Mouse (Mus musculus) brown adipose tissue, adult 24 weeks (tissue): ENCODE results near the gene Ptgfrn. TPM values are rescaled to one million over a fixed set of nuclear protein-coding genes. Genes with fewer than 3 reads are reported as not detected.

Source experiments
- H3K27ac ChIP-seq: fragments of 200-500 bp; replicated peaks from 2 replicates; pipeline ENCODE4 v1.5.1; 2012; ENCODE audit warnings: low read depth, mild to moderate bottlenecking, low read length
- H3K4me1 ChIP-seq: fragments of 200-500 bp; 2 replicates; pipeline ENCODE4 v1.6.1; 2012; ENCODE audit warnings: low read length, mixed read lengths; ENCODE audit not compliant: control insufficient read depth, insufficient read depth, insufficient read length
- H3K4me3 ChIP-seq: fragments of 200-500 bp; 2 replicates; pipeline ENCODE4 v1.5.1; 2012; ENCODE audit warnings: low read depth, mild to moderate bottlenecking, low read length, moderate library complexity; ENCODE audit not compliant: insufficient read depth
- polyA plus RNA-seq: library from polyadenylated mRNA; stranded (reverse); fragments of >200 nt; gene quantifications from 2 replicates; pipeline ENCODE4 v1.2.4, GENCODE M21; 2012; ENCODE audit not compliant: missing spikeins, insufficient read depth, insufficient read length

Ptgfrn gene
- polyA plus RNA-seq, 1 experiment: 7.5 TPM

DNA sequence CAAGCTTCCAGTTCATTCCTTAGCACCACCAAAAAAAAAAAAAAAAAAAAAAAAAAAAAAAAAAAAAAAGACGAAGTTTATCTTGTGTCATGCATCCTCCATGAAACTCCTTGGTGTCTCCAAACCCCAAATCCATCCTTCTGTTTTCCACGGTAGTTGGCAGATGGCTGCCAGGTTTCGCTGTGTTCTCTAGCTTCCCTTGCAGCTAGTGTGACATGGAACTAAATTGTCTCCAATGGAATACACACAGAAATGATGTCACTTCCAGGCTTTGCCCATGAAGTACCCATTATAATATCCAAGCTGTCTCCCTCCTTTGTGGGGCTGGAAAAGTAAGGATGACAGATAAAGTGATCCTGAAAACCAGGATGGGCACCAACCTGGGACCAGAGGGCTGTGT lies 3.8 kb downstream of the Ptgfrn start:
- no peaks in the 10 kb centered on the region for H3K4me1 ChIP-seq

GRCm38 (mm10) chr3:101105486-101105885 lies 4.6 kb downstream of the Ptgfrn start:
- Histone ChIP-seq H3K4me1 (no peaks in the 10 kb centered on the region), H3K27ac (no peak overlapping the region), H3K4me3 (no peak overlapping the region)

More for the DNA sequence above, 3.8 kb downstream of the Ptgfrn start:
- Histone ChIP-seq H3K4me3 (no peak overlapping the region), H3K27ac (no peak overlapping the region)

- H3K27ac ChIP-seq: no peak overlapping the region
- no peaks in the 10 kb centered on the region for H3K4me1 ChIP-seq
- H3K4me3 ChIP-seq: no peak overlapping the region
Measured at GRCm38 (mm10) chr3:101104883-101105282, 5.2 kb downstream of the Ptgfrn start.

- H3K4me1 ChIP-seq: no peaks in the 10 kb centered on the region
- no peak overlapping the region for H3K27ac ChIP-seq
- no peak overlapping the region for H3K4me3 ChIP-seq
Measured at GRCm38 (mm10) chr3:101103770-101104169, 6.3 kb downstream of the Ptgfrn start.

- H3K4me3 ChIP-seq: no peak overlapping the region
- no peak overlapping the region for H3K27ac ChIP-seq
- peaks cover 3% of the 10 kb centered on the region; the same call in 1 of the 2 replicates for H3K4me1 ChIP-seq
Measured at GRCm38 (mm10) chr3:101102106-101102505, 8.0 kb downstream of the Ptgfrn start.

DNA sequence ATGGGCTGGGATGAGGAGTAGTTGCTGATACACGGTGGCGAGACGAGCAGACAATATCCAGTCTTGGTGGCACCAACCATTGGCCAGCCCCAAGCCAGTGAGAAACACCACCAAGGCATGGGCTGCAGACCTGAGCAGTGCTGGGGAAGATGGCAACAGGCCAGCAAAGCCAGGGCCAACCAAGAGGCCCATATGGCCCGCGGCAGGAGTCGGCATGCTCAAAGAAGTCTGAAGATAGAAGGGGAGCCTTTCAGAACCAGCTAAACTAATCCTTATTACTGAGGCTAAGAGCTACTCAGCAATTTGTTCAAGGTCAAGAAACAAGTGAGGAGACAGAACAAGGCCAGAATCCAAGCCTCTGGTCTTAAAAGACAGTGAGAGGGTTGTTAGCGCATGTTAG lies 8.9 kb downstream of the Ptgfrn start:
- no peak overlapping the region for H3K4me3 ChIP-seq
- H3K4me1 ChIP-seq: peaks cover 3% of the 10 kb centered on the region; the same call in 1 of the 2 replicates
- H3K27ac ChIP-seq: no peak overlapping the region

- H3K27ac ChIP-seq: no peak overlapping the region
- H3K4me1 ChIP-seq: peaks cover 3% of the 10 kb centered on the region; the same call in 1 of the 2 replicates
- H3K4me3 ChIP-seq: no peak overlapping the region
Measured at GRCm38 (mm10) chr3:101099701-101100357, 10.2 kb downstream of the Ptgfrn start.

- peaks cover 3% of the 10 kb centered on the region; the same call in 1 of the 2 replicates for H3K4me1 ChIP-seq
- no peak overlapping the region for H3K4me3 ChIP-seq
- H3K27ac ChIP-seq: no peak overlapping the region
Measured at GRCm38 (mm10) chr3:101098073-101098472, 12.0 kb downstream of the Ptgfrn start.

DNA sequence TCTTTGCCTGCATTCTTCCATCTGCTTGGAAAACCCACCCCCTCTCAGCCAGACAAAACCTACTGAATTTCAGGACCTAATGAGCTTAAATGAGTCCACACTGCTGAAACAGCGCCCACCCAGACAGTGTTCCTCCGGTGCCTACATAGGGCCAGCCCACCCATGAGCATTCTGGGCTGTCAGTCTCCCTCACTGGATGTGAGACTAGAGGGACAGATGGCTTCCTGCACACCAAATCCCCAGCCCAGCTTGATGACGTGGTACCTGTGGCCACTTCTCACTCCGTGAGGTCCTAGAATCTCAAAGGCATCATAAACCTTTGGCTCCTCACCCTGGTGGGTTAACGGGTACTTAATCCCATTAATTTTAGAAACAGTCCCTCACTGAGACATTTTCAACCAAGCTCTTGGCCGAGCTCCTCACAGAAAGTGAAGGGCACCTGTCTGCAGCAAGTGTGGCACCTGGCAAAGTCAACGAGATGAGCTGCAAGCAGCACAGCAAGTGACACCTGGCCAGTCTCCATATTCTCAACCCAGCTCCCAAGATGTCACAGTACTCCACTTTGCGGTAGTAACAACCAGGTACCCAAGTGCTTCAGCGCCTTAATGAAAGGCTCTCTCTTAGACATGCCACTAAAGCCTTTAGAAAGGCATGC lies 12.8 kb downstream of the Ptgfrn start:
- Histone ChIP-seq H3K27ac (no peak overlapping the region), H3K4me3 (no peak overlapping the region), H3K4me1 (peaks cover 3% of the 10 kb centered on the region; the same call in 1 of the 2 replicates)

DNA sequence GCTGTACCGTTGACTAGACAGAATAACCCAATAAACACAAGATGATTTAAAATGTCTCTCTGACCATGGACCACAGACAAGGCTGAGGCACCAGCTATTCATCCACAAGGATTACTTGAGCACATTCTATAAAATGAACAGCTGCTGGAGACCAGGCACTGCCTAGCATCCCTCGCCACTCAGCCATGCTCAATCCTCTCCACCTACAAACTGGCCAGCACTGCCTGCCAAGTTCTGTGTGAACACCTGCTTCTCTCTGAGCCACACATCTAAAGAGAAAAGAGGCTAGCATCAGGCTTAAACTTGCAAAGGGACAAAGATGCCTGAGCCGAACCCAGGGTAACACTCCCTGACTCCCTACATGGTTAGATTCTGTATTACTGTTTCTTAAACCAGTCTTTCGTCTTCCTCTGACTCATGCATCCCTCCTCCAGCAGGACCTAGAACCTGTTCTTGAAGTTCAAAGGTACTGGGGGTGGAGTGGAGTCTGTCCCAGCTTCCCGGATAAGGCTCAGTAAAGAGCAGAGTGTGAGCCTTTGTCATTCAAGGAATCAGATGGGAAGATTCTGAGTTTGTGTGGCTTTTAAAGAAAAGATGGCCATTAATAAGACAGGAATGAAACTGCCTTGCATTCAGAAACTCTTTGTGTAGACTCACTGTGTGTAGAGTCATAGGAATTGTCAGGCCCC lies 14.2 kb downstream of the Ptgfrn start:
- Histone ChIP-seq H3K27ac (no peak overlapping the region), H3K4me3 (no peak overlapping the region), H3K4me1 (peaks cover 3% of the 10 kb centered on the region; the same call in 1 of the 2 replicates)

- Histone ChIP-seq H3K4me1 (no peaks in the 10 kb centered on the region), H3K4me3 (no peak overlapping the region)
Measured at GRCm38 (mm10) chr3:101092202-101092601, 17.9 kb downstream of the Ptgfrn start.

DNA sequence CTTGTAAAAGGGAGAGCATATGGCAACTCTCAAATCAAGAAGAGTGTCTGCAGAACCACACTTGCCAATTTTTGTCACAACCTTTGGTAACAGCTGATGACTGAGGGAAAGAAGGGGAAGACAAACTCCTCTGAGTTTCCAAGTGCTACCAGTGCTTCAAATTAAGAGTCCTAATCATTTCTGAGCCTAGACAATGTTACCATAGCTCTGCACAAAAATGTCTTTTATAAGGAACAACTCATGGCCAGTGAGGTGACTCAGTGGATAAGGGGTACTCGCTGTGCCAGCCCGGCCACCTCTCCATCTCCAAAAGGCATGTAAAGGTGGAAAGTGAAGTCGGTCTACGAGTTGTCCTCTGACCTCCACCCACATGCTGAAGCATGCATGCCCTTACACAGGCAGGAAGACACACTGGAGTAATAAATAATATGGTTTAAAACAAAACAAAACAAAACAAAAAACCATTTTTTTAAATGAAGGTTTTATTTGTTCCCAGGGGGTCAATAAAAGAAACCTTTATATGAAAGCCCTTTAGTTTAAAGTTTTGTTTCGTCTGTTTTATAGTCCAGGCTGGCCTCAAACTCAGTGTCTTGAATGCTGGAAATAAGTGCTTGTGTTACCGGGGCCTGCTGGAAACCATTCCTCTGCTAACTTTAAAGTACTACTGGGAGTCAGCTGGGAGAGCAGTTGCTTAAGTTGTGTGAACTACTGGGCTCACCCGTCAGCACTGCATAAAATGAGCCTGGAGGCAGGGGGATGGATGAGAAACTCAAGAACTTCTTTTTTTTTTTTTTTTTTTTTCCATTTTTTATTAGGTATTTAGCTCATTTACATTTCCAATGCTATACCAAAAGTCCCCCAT lies 23.3 kb downstream of the Ptgfrn start:
- Histone ChIP-seq H3K27ac (no peak overlapping the region), H3K4me3 (no peak overlapping the region), H3K4me1 (no peaks in the 10 kb centered on the region)

More at GRCm38 (mm10) chr3:101092202-101092601, 17.9 kb downstream of the Ptgfrn start:
- no peak overlapping the region for H3K27ac ChIP-seq

- H3K4me3 ChIP-seq: no peak overlapping the region
- H3K4me1 ChIP-seq: peaks cover 2% of the 10 kb centered on the region; the same call in 1 of the 2 replicates
- no peak overlapping the region for H3K27ac ChIP-seq
Measured at GRCm38 (mm10) chr3:101080925-101081324, 29.2 kb downstream of the Ptgfrn start.

DNA sequence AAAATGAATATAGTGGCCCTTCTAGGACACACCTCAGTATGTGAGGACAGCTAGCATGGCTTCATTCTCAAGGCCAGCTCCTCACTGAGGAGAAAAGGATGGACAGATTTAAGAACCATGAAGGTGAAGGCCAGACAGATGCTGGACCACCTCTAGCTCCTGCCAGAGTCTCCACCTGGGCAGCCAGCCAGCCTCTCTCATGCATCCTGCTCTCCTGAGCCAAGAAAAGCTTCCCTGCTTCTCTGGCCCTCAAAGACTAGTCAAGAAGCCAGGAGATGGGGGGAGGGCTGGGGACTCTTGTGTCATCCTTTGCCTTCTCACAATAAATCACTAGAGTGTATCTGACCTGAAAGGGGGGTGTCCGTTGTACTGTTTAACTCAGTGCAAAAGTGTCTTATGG lies 31.7 kb downstream of the Ptgfrn start:
- H3K4me1 ChIP-seq: peaks cover 2% of the 10 kb centered on the region; the same call in 1 of the 2 replicates
- no peak overlapping the region for H3K4me3 ChIP-seq
- H3K27ac ChIP-seq: no peak overlapping the region

DNA sequence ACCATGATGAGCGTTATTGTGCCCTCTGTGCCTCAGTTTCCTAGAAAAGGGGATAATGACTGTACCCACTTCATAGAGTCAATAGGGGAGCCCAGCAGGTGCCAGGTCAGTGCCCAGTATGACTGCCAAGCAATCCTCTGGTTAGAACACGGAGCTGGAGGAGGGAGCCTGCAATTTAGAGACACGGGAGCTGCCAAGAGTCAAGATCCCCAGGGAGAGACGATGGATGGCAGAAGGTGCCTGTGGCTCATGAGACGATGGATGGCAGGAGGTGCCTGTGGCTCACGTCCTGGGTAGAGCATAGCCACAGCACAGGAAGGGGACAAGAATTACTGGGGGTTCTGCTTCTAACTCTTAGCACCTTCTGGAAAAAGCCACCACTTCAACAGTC lies 32.4 kb downstream of the Ptgfrn start:
- Histone ChIP-seq H3K4me3 (no peak overlapping the region), H3K4me1 (peaks cover 2% of the 10 kb centered on the region; the same call in 1 of the 2 replicates), H3K27ac (no peak overlapping the region)
